ENCODE assay signal across 18 mouse cellular contexts in the genomic region with DNA sequence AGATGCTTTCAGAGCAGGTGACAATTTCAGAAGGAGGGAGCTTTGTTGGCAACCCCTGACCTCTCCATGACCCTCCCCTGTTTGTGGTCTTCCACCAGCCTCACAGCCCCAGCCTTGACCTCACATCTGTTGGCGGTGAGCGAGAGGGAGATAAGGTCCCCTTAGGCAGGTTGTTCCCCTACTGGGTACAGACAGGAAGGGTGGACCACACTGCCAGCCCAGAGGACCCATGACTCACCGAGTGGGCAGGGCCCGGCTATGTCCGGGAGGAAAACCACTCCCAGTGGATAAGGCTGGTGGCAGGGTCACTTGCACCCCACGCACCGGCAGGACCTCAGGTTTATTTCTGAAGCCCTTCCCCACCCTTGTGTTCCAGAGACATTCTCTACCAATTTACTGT. TPM values are rescaled to one million over a fixed set of nuclear protein-coding genes. Genes with fewer than 3 reads are reported as not detected.
DNase-seq lines count a peak whose midpoint lies in the region; ATAC-seq and TF ChIP-seq lines count a peak whose summit lies in the region.
"Had no signal": no experiment of that assay in that cellular context is flagged by ENCODE, and none has a peak within 500 bp of the region (broad histone marks: within the 10 kb centered on the region; RNA-seq: fewer than 3 reads in every experiment).

No protein-coding gene starts in this region.

- H3K4me3 ChIP-seq in kidney, adult 2 months (ENCODE audit: insufficient read depth, low read depth, low read length), result no peak overlapping the region
- no peak overlapping the region for H3K4me3 ChIP-seq in kidney, embryonic 16.5 days (ENCODE audit: low read length)
- H3K4me3 ChIP-seq: embryonic facial prominence, embryonic 12.5 days; hindbrain, embryonic 12.5 days; intestine, embryonic 15.5 days; limb, embryonic 10.5 days; midbrain, embryonic 10.5 days had no signal

- DNase-seq in adrenal gland, adult 2 months, result peak; percentile 57
- DNase-seq in adrenal gland, postnatal 10 days, result no peak
- peak; percentile 38 for DNase-seq in kidney, adult 2 months
- no peak for DNase-seq in spleen, postnatal 4 days (ENCODE audit: low spot score in 2 of 2)
- DNase-seq in cerebellum, postnatal 25 days, result no peak
- DNase-seq: B cell, adult 2 months; cerebellum, adult 8-10 months; thymus, adult 18-20 months had no signal

- no peak overlapping the region for H3K27ac ChIP-seq in kidney, adult 2 months (ENCODE audit: insufficient read depth, low read depth, low read length)
- no peak overlapping the region for H3K27ac ChIP-seq in kidney, embryonic 16.5 days (ENCODE audit: low read length)
- H3K27ac ChIP-seq: embryonic facial prominence, embryonic 12.5 days; hindbrain, embryonic 12.5 days; intestine, embryonic 15.5 days; limb, embryonic 10.5 days; liver, embryonic 14.5 days; midbrain, embryonic 10.5 days had no signal

- ATAC-seq in kidney, embryonic 16.5 days (ENCODE audit: low FRiP score, low TSS enrichment), result no peak
- peak; percentile 65 to 83 for ATAC-seq in hematopoietic stem cell, adult 5-6 weeks (replicated peaks in 1 of 2; ENCODE audit: insufficient read depth in 1 of 2, low FRiP score in 2 of 2, low TSS enrichment in 1 of 2, low read depth in 1 of 2, poor library complexity in 2 of 2, severe bottlenecking in 2 of 2)
- ATAC-seq in megakaryocyte progenitor cell, adult 5-6 weeks (replicated peaks; ENCODE audit: poor library complexity), result peak; percentile 63; the same call in 1 of the 2 replicates
- ATAC-seq: intestine, embryonic 15.5 days had no signal

- no peaks in the 10 kb centered on the region for H3K27me3 ChIP-seq in kidney, adult 2 months (replicated peaks; ENCODE audit: control insufficient read depth, insufficient read depth, low read length)
- no peaks in the 10 kb centered on the region for H3K27me3 ChIP-seq in kidney, embryonic 16.5 days (ENCODE audit: insufficient read depth, low read length)
- H3K27me3 ChIP-seq: hindbrain, embryonic 12.5 days; intestine, embryonic 15.5 days had no signal

- TF ChIP-seq CTCF in kidney, adult 2 months (conservative IDR thresholded peaks at IDR 0.05; ENCODE audit: insufficient read depth, insufficient read length, low read depth, low read length), result no peak

- 56% methylated on average over 7 of the region's 7 CpGs for WGBS in kidney, adult 2 months
- 77% methylated on average over 7 of the region's 7 CpGs for WGBS in kidney, embryonic 16.5 days

- H3K4me1 ChIP-seq in kidney, adult 2 months (ENCODE audit: control insufficient read depth, insufficient read depth, low read length), result no peaks in the 10 kb centered on the region
- H3K4me1 ChIP-seq in kidney, embryonic 16.5 days (ENCODE audit: insufficient read depth, low read length), result peaks cover 11% of the 10 kb centered on the region
- H3K4me1 ChIP-seq: embryonic facial prominence, embryonic 12.5 days; hindbrain, embryonic 12.5 days; intestine, embryonic 15.5 days; midbrain, embryonic 10.5 days had no signal

- H3K9me3 ChIP-seq in kidney, embryonic 16.5 days (ENCODE audit: low read length), result no peaks in the 10 kb centered on the region
- H3K9me3 ChIP-seq: embryonic facial prominence, embryonic 12.5 days; hindbrain, embryonic 12.5 days; intestine, embryonic 15.5 days; limb, embryonic 10.5 days; midbrain, embryonic 10.5 days had no signal

- TF ChIP-seq POLR2A in kidney, adult 2 months (IDR thresholded peaks at IDR 0.05; ENCODE audit: low read depth, low read length), result no peak

- no peaks in the 10 kb centered on the region for H3K36me3 ChIP-seq in kidney, adult 2 months (ENCODE audit: control insufficient read depth, insufficient read depth, low read length)
- H3K36me3 ChIP-seq in kidney, embryonic 16.5 days (ENCODE audit: insufficient read depth, low read length), result no peaks in the 10 kb centered on the region
- H3K36me3 ChIP-seq: embryonic facial prominence, embryonic 12.5 days; hindbrain, embryonic 12.5 days; intestine, embryonic 15.5 days; limb, embryonic 10.5 days; midbrain, embryonic 10.5 days had no signal

- H3K9ac ChIP-seq in kidney, embryonic 16.5 days (replicated peaks; ENCODE audit: low read length), result no peak overlapping the region
- H3K9ac ChIP-seq: embryonic facial prominence, embryonic 12.5 days; hindbrain, embryonic 12.5 days; intestine, embryonic 15.5 days; liver, embryonic 14.5 days had no signal

- H3K4me2 ChIP-seq in kidney, embryonic 16.5 days (replicated peaks; ENCODE audit: low read depth, low read length), result no peak overlapping the region
- H3K4me2 ChIP-seq: embryonic facial prominence, embryonic 12.5 days; hindbrain, embryonic 12.5 days; intestine, embryonic 15.5 days had no signal

RNA-seq across cellular contexts. Expression of a gene that starts 22.1 kb away (rescaled TPM):
- 10 to 100 TPM; 11.8 to 26.9 TPM for total RNA-seq in adrenal gland, adult 2 months (2021)
- polyA plus RNA-seq in adrenal gland, adult 2 months (2012; rRNA removed), result 21.8 and 30.7 TPM in 2 replicates
- total RNA-seq in adrenal gland, postnatal 10 days (2021), result 1,000 to 10,000 TPM in 1 of 2 experiments, 100 to 1,000 TPM in 1; 255 to 1,124 TPM
- 23.6 and 30.8 TPM in 2 replicates for polyA plus RNA-seq in kidney, adult 2 months (2012; rRNA removed)
- polyA plus RNA-seq in kidney, embryonic 16.5 days (2015; fragmentation: Nextera tagmentation; extraction: Ambion mirVana), result 35.9 and 46.1 TPM in 2 replicates
- not detected in 2 replicates for total RNA-seq in hematopoietic stem cell, adult 5-6 weeks (2017)
- not detected in 2 replicates for total RNA-seq in megakaryocyte progenitor cell, adult 5-6 weeks (2015)
- not detected in 2 replicates for total RNA-seq in megakaryocyte progenitor cell, adult 5-6 weeks (2017)
- total RNA-seq: neutrophil, adult 5-6 weeks had no signal

Comparison
In these comparisons a context has a peak if more than half of its experiments do, and no peak if none do; other contexts are left out.
1. DNase-seq: peak in adrenal gland, adult 2 months (single experiment) and kidney, adult 2 months (single experiment); none in adrenal gland, postnatal 10 days (single experiment), spleen, postnatal 4 days (0 of 2) and cerebellum, postnatal 25 days (0 of 2).
2. RNA of a gene that starts 22.1 kb away (total RNA-seq): 255 to 1,124 TPM in adrenal gland, postnatal 10 days and 11.8 to 26.9 TPM in adrenal gland, adult 2 months; not detected in hematopoietic stem cell, adult 5-6 weeks and not detected in megakaryocyte progenitor cell, adult 5-6 weeks; every median in the first group is over 10 times any median in the second.